Mouse (Mus musculus) frontal cortex, adult (tissue): ENCODE results near the gene Il9r.
"Not testable (repeated sequence)": the region's sequence is repeated elsewhere in the genome, so short reads cannot be mapped to it uniquely, and the experiment has no call there.

Experiments used
- ATAC-seq: cut with Nextera tagmentation; 2 replicates; pipeline ENCODE4 v1.9.2; 2017; ENCODE audit warnings: mild to moderate bottlenecking, moderate library complexity, mixed read lengths; ENCODE audit not compliant: low TSS enrichment

Il9r gene

DNA sequence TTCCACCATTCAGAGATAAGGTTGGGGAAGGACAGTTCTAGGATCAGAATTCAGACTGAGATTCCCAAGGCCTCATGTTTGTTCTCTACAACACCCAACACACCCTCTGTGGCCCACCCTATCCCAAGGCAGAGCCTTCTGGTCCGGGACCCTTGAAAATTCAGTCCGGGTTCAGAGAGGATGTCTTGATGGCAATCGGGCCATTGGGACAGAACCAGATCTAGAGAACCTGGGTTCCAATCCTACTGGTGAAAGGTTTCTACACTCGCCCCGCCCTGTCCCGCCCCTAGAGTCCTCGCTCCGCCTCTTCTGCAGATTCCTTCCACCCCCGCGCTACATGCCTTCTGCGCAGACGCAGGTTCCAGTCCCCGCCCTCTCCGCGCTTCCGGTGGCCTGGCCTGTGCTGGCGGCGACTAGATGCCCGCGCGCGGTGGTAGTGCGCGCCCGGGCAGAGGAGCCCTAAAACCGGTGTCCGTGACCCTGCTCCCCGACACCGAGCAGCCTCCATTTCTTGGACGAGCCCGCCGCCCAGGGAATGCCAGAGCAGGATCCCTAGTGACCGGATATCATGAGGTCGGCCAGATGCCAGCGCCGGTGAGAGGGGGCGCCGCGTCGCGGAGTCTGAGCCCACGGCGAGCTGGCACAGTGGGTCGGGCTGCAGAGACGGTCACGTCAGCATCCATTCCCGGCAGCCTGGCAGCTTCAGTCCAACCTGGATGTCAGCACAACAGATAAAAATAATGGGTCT is 26.2 kb upstream of the Il9r start, which contains the start of gene Mpg:
Gene Mpg (plus strand): TSS at position 382 of the 748 bp plus-strand sequence.
- ATAC-seq, result peak; percentile 58

DNA sequence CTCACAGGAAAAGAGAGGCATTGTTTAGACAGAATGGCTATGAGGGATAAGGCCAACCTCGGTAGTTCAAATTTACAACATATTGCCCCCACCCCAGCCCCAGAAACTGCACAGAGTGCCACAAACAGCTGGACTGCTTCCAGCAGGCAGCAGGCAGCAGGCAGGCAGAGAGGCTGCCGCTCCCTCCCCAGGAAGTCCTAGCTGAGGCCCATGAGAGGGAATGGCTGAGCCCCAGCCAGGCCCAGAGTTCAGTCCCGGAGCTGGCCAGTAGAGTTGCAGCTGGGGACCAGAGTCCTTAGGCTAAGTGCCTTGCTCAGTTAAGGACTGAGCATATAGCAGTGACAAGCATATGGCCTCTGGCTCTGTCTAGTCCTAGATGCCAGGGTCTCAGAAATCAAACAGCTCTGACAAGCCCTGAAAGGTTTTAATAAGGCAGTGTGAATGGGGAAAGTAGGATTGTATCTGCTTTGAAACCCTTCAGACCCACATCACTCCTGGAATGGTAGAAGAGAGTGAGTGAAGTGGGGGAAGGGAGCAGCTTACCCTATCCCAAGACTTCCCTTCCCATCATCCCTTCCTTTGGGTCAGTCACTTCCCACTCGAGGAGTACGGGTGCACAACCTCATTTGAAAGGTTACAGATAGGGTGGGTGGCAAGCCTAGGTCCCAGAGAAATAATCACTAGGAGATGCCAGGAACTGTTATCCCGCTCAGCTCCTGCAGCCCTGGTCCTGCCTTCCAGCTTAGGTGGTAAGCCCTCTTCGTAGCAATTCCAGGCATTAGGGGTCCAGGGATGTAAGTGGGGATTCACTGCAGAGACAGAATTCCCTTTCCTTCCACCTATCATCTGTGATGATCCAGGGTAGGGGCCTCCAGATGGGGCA is 25.4 kb upstream of the Il9r start:
- ATAC-seq, result no peak

- no peak for ATAC-seq
Measured at GRCm38 (mm10) chr11:32224468-32225139, 24.5 kb upstream of the Il9r start.

DNA sequence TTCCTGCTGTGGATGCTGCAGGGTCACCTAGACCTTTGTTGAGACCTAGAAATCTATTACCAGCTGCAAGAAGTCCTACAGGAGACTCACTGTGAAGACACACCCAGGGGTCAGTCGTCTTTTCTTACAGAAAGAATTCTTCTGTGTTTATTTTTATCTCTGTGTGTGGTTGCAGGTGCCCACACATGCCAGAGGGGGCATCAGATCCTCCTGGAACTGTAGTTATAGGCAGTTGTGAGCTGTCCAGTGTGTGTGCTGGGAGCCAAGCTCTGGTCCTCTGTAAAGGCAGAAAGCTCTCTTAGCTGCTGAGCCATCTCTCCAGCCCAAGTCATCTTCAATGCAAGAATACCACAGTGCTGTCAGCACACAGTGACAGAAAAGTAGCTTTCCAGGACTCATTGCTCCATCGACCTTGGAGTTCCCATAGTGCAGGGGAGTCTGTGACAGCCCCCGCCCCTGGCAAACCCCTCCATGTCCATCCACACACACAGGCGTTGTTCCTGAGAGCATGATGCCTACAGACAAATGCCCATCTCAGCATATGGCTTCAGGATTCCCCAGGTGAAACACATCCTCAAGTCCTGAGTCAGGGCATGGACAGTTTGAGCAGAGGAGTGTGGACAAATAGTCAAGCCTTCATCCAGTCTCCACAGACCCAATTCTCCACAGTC is 23.4 kb upstream of the Il9r start:
- ATAC-seq, result no peak

- ATAC-seq, result no peak
Measured at GRCm38 (mm10) chr11:32222570-32223194, 22.6 kb upstream of the Il9r start.

DNA sequence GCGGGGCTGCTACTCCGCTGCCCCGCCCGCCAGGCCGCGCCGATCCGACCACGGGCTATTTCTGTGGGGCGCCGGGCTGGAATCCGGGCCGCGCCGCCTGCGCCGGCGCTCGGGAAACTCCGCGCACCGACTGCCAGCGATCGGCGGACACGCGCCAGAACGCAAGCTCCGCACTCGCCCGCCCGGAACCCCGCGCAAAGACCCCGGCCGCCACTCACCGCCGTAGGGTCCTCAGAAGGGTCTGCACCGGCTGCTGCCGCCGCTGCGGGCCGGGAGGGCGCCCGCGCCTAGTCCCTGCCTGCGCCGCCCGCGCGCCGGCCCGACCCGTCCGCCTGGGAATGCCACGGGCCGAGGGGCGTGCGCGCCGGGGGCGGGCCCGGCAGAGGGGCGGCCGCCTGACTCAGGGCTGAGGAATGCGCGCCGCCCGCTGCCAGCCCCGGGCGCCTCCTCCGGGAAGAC is 21.9 kb upstream of the Il9r start, which contains the start of gene Rhbdf1:
Gene Rhbdf1 (minus strand): TSS at position 350 of the 459 bp plus-strand sequence.
- ATAC-seq, result no peak

DNA sequence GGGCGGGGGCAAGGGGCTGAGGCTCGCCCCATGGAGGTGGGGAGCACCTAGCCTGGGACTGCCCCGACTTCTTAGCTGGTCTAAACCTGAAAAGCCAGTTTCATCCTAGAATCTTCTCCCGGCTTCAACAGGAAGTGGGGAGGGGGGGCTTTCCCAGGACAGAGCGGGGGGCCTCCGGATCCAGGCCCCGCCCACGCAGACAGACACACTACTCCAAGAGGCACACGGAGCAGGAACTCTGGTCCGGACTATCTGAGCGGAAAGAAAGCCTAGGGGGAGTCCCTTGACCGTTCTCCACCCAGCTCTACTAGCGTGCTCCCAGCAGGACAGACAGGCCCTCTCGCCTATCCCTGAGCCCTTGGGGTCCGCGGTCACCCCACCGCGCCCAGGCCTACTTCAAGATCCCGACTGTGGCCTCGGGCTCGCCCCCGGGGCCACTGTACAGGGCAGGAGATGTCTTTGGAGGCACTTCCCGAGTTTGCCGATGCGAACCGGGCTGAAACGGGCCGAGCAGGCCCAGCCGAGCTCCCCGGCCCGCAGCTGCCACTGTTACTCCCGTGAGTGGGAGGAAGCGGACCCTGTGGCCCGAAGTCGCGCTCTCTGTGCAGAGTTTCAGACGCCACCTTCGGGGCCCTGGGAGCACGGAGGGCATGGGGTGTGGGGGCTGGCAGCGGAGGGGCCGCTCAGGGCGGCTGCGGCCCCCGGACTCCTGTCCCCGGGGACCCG is 21.3 kb upstream of the Il9r start:
- no peak for ATAC-seq

DNA sequence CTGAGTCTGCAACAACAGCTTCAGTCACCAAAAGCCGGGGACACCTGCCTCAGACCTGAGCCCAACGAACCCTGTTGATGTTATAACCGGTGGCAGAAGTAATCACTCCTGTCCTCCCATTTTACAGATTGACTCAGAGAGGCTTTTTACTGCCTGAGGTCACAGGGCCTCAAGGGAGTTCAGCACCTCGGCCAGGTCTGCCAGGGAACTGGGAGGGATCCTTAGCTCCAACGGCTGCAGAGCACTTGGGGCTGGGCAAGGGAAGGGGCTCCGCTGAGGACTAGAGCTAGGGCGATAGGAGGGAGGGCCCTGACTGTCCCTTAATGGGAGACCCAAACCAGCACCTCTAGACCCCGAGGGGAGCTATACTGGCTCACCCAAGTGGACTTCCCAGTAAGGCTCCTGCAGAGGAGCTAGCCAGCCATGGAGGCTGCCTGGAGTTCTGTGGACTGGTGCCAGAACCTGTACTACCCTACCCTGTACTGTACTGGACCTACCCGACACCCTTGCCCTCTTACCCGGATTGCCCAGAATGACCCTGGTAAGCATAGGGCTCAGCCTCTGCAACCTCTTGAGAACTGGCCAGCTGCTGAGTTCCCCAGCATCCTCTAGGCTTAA is 20.6 kb upstream of the Il9r start:
- ATAC-seq, result no peak

DNA sequence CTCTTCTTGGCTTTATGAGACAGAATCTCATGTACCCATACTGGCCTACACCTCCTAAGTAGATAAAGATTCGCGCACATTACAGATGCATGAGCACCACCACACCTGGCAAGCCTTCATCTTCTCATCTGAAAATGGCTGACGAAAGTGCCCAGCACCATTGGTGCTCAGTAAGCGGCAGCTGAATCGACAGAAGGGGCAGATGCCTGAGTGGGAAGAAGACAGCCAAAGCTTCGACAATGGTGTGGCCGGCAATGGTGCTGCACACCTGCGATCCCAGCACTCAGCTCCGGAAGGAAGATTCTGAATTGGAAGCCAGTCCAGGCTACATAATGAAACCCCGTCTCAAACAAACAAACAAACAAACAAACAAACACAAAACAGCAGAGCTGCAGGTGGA is 19.2 kb upstream of the Il9r start:
- ATAC-seq, result 0 out of 2 replicates have a peak, but pooled peaks have one; percentile 11

DNA sequence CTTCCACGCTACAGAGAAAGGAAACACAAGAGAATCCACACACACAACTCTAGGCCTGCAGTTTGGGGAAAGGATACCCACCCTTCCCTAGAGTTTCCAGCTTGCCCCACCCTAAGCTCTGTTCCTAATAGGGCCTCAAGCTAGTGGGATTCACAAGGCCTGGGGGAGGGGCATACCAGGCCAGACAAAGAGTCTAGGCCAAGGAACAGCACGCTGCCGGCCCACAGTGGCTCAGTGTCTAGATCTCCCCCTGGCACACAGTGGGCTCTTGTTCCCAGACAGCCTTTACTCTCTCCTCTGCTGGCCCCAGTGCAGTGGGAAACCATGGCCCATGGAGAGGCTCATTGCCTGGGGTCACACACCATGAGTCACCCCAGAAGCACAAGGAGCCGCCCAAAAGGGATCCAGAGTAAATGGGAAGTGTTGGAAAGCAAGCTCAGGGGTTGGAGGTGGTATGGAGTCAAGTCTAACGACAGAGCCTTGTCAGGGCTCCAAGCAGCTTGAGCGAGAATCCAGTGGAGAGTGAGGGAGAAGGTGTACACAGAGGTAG is 18.5 kb upstream of the Il9r start:
- no peak for ATAC-seq

- ATAC-seq, result peak; percentile 48
Measured at GRCm38 (mm10) chr11:32216851-32217250, 16.8 kb upstream of the Il9r start.

GRCm38 (mm10) chr11:32215372-32216162 is 15.5 kb upstream of the Il9r start:
- no peak for ATAC-seq

- ATAC-seq, result no peak
Measured at GRCm38 (mm10) chr11:32210623-32211022, 10.5 kb upstream of the Il9r start.

GRCm38 (mm10) chr11:32205058-32205873 is 5.2 kb upstream of the Il9r start, which contains the start of gene Snrnp25:
Snrnp25 (plus strand) TSS chr11:32205415.
- ATAC-seq, result peak; percentile 100

- no peak for ATAC-seq
Measured at GRCm38 (mm10) chr11:32201922-32202685, 2.0 kb upstream of the Il9r start.

DNA sequence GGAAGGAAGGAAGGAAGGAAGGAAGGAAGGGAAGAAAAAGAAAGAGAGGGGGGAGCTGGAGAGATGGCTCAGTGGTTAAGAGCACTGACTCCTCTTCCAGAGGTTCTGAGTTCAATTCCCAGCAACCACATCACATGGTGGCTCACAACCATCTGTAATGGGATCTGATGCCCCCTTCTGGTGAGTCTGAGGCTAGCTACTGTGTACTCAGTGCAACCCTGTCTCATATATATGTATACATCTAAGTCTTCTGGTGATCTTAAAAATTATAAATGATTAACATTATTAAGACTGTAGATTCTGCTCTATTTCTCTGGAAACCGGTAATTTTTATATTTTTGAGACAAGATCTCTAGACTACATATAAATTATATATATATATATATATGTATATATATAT is 913 bp upstream of the Il9r start:
- ATAC-seq, result not testable (repeated sequence)

DNA sequence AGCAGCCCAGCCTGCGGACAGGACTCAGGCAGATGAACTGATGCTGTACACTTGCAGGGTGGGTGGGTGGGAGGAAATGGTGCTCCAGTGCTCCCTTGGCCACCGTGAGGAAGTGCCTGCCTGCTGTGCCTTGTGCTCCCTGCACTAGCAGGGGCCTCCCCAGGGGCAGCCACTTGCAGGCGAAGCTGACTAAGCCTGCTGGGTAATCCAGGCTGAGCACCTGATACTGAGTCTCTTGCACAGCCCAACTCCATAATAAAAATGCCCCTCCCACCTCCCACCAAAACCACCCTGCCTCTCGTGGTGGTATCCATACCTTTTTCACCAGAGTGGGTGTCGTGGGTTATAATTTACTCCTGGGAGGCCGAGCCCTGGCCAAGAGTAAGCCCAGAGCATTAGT is 849 bp downstream of the Il9r start:
- no peak for ATAC-seq
